Mouse (Mus musculus) intestine, embryonic 16.5 days (tissue): ENCODE measurements around the gene Sptbn1. TPM values are rescaled to one million over a fixed set of nuclear protein-coding genes. Genes with fewer than 3 reads are reported as not detected.
A peak's percentile ranks its signal among the peaks of the same experiment; 100 is the strongest.

Experiments used
- ATAC-seq: fragments of 200-750 bp; cut with Nextera tagmentation; 2 replicates; pipeline ENCODE4 v1.8.0; 2017; ENCODE audit warnings: moderate TSS enrichment, moderate library complexity
- H3K27ac ChIP-seq: fragments of 300-500 bp; sonication (generic); 2 replicates; pipeline ENCODE4 v1.5.1; 2014; ENCODE audit warnings: mild to moderate bottlenecking, low read length
- H3K27me3 ChIP-seq: fragments of 300-500 bp; sonication (generic); replicated peaks from 2 replicates; pipeline ENCODE4 v1.6.1; 2014; ENCODE audit warnings: low read length, control low read depth, mixed read lengths; ENCODE audit not compliant: control insufficient read depth, insufficient read depth
- H3K36me3 ChIP-seq: fragments of 300-500 bp; sonication (generic); 2 replicates; pipeline ENCODE4 v1.6.1; 2014; ENCODE audit warnings: low read length, control low read depth; ENCODE audit not compliant: control insufficient read depth, insufficient read depth
- H3K4me1 ChIP-seq: fragments of 300-500 bp; sonication (generic); 2 replicates; pipeline ENCODE4 v1.6.1; 2014; ENCODE audit warnings: low read length, control low read depth, mixed read lengths; ENCODE audit not compliant: control insufficient read depth, insufficient read depth
- H3K4me2 ChIP-seq: fragments of 300-500 bp; sonication (generic); 2 replicates; pipeline ENCODE4 v1.6.1; 2014; ENCODE audit warnings: low read depth, low read length, control low read depth
- H3K4me3 ChIP-seq: fragments of 300-500 bp; sonication (generic); 2 replicates; pipeline ENCODE4 v1.5.1; 2014; ENCODE audit warnings: mild to moderate bottlenecking, low read length
- H3K9ac ChIP-seq: fragments of 300-500 bp; sonication (generic); 2 replicates; pipeline ENCODE4 v1.6.1; 2014; ENCODE audit warnings: low read depth, low read length
- H3K9me3 ChIP-seq: fragments of 300-500 bp; sonication (generic); 2 replicates; pipeline ENCODE4 v1.6.1; 2016; ENCODE audit warnings: low read length, control low read depth; ENCODE audit not compliant: control insufficient read depth
- WGBS: fragments of 180-500 bp; shearing (Covaris S2); extraction: QIAGEN DNeasy Blood & Tissue Kit; methylation state at CpG from one replicate; pipeline ENCODE4 v1.1.7; 2014; 5-methylcytosine and 5-hydroxymethylcytosine counted together
- polyA plus RNA-seq: library from polyadenylated mRNA; unstranded; fragments of >200 nt; fragmentation: Nextera tagmentation; extraction: Ambion mirVana; gene quantifications from 2 replicates; pipeline ENCODE4 v1.2.1, GENCODE M21; 2015

Gene Sptbn1
- polyA plus RNA-seq, 1 experiment from 2014 or later, result 98.1 TPM

- H3K36me3 ChIP-seq, result no peaks in the 10 kb centered on the region
- no peak overlapping the region for H3K27ac ChIP-seq
- H3K9me3 ChIP-seq, result no peaks in the 10 kb centered on the region
- peaks cover 25% of the 10 kb centered on the region for H3K4me1 ChIP-seq
- WGBS, result 83% methylated on average over 2 of the region's 2 CpGs
- H3K27me3 ChIP-seq, result no peaks in the 10 kb centered on the region
- H3K4me2 ChIP-seq, result no peak overlapping the region
- ATAC-seq, result no peak
- H3K9ac ChIP-seq, result no peak overlapping the region
- no peak overlapping the region for H3K4me3 ChIP-seq
These were observed 41.2 kb downstream of the Sptbn1 start for GRCm38 (mm10) chr11:30226756-30227155.

DNA sequence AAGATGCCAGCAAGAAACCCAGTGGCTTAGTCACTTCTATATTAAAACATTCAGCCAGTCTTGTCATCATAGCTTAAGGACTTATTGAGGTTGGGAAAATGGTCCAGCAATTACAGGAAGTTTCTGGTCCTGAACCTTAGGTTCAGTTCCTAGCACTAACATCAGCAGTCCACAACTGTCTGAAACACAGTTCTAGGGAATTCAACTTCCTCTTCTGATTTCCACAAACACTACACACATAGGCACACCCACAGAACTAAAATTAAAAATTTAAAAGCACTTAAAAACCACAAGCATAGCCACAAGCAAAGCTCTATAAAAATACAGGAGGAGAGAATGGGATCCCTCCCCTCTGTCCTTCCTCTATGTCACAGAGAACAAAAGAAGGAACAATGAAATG, 43.4 kb downstream of the Sptbn1 start:
- Histone ChIP-seq H3K9me3 (no peaks in the 10 kb centered on the region), H3K4me2 (no peak overlapping the region)
- ATAC-seq, result no peak

GRCm38 (mm10) chr11:30222636-30223035, 45.3 kb downstream of the Sptbn1 start:
- peaks cover 9% of the 10 kb centered on the region; the same call in 1 of the 2 replicates for H3K4me1 ChIP-seq
- H3K9me3 ChIP-seq, result no peaks in the 10 kb centered on the region
- H3K4me2 ChIP-seq, result no peak overlapping the region
- 46% methylated on average over 2 of the region's 2 CpGs for WGBS
- H3K4me3 ChIP-seq, result no peak overlapping the region
- peak; percentile 88 for ATAC-seq
- no peaks in the 10 kb centered on the region for H3K27me3 ChIP-seq
- no peaks in the 10 kb centered on the region for H3K36me3 ChIP-seq
- H3K27ac ChIP-seq, result no peak overlapping the region
- no peak overlapping the region for H3K9ac ChIP-seq

More for the DNA sequence above, 43.4 kb downstream of the Sptbn1 start:
- Histone ChIP-seq H3K9ac (no peak overlapping the region), H3K27me3 (no peaks in the 10 kb centered on the region), H3K27ac (no peak overlapping the region), H3K4me1 (peaks cover 9% of the 10 kb centered on the region; the same call in 1 of the 2 replicates), H3K36me3 (no peaks in the 10 kb centered on the region), H3K4me3 (no peak overlapping the region)

DNA sequence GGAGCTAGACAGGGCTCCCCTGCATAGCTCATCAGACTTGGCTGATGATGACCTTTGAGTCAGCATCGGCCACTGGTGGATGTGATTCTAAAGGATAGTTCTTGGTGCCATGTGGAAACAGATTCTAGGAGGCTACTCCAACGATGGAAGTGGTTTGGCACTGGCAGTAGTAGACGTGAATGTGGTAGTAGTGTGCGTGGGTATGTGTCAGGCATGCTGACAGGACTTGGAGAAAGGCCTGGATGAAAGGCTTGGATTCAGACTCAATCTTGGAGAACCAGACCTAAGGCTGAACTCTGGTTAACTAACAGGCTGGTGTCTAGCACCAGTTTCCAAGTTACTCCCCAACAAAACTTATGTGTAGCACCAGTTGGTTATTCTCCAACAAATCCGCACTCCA, 46.9 kb downstream of the Sptbn1 start:
- Histone ChIP-seq H3K4me1 (peaks cover 4% of the 10 kb centered on the region; the same call in 1 of the 2 replicates), H3K27ac (no peak overlapping the region), H3K27me3 (no peaks in the 10 kb centered on the region), H3K4me3 (no peak overlapping the region), H3K4me2 (no peak overlapping the region), H3K36me3 (no peaks in the 10 kb centered on the region), H3K9me3 (no peaks in the 10 kb centered on the region), H3K9ac (no peak overlapping the region)
- no peak for ATAC-seq
- WGBS, result 88% methylated on average over 5 of the region's 5 CpGs

DNA sequence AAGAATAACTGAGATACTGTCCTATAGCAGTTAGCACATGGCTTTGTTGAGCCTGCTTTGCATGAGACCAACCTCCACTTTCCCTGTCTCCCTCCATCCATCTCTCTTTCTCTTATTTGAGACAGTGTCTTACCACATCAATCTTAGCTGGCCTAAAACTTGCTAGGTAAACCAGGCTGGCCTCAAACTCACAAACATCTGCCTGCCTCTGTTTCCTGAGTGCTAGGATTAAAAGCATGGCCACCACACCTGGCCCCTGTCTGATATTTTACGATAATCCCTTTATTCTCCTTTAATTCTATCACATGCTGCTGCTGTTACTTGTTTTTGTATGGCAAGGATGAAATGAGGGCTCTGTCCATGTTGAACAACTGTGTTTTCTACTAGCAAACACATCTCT, 49.6 kb downstream of the Sptbn1 start:
- no peak for ATAC-seq
- no peak overlapping the region for H3K4me3 ChIP-seq
- no peak overlapping the region for H3K9ac ChIP-seq
- H3K4me1 ChIP-seq, result peaks cover 4% of the 10 kb centered on the region; the same call in 1 of the 2 replicates
- WGBS, result 96% methylated on average over 1 of the region's 1 CpGs
- H3K27me3 ChIP-seq, result no peaks in the 10 kb centered on the region
- H3K9me3 ChIP-seq, result no peaks in the 10 kb centered on the region
- no peaks in the 10 kb centered on the region for H3K36me3 ChIP-seq
- no peak overlapping the region for H3K4me2 ChIP-seq
- H3K27ac ChIP-seq, result no peak overlapping the region

DNA sequence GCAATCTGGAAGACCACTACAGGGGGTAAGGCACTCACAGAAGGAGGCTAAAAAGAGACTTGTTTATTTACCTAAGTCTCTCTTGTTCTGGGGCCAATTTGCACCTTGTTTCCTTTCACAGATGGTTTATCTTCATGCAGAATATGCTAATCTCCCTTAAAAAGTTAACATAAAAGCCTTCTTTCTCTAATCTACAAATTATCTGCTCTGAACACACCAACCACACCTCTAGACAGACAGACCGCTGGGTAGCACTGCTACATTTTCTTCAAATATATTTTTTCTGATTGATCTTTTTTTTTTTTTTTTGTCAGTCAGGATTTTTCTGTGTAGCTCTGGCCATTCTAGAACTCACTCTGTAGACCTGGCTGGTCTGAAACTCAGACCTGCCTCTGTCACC, 50.5 kb downstream of the Sptbn1 start:
- H3K4me1 ChIP-seq, result peaks cover 8% of the 10 kb centered on the region
- no peaks in the 10 kb centered on the region for H3K9me3 ChIP-seq
- H3K9ac ChIP-seq, result no peak overlapping the region
- H3K27me3 ChIP-seq, result no peaks in the 10 kb centered on the region
- no peak overlapping the region for H3K4me3 ChIP-seq
- no peaks in the 10 kb centered on the region for H3K36me3 ChIP-seq
- no peak for ATAC-seq
- no peak overlapping the region for H3K27ac ChIP-seq
- no peak overlapping the region for H3K4me2 ChIP-seq
- WGBS, result 48% methylated on average over 1 of the region's 1 CpGs

DNA sequence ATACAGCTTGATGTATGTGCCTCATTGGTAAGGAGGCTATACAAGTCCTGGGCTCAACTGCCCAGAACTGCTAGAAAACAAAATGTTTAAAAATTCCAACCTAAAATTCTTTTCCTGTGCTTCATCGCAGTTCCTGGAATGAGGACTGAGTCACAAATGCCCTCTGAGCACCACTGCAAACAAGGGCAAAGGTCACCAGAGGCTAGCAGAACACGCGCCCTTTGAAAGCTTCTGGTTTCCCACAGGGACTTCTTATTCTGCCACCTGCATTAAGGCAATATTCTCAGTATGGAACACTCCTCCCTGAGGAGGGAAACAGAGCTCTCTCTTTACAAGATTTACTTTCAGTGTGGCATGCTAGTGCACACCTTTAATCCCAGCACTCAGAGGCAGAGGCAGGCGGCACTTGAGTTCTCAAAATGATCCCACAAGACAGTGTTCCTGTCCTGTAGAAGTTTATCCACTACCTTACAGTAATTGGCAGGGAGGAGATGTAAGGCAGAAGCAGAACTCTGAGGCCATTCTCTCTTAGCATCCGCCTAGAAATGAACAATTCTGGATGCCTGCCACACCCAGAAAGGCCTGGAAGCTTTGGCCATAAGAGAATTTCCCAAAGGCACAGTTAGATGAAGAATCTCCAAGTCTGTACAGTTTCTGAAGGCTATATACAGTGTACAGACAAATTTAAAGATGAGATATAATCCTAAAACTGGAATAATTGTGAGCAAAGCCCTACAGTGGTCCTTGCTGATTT, 56.1 kb downstream of the Sptbn1 start:
- Histone ChIP-seq H3K4me3 (no peak overlapping the region), H3K36me3 (no peaks in the 10 kb centered on the region), H3K27ac (peak overlapping the region; percentile 42), H3K4me2 (no peak overlapping the region), H3K4me1 (peaks cover 27% of the 10 kb centered on the region), H3K27me3 (no peaks in the 10 kb centered on the region), H3K9ac (no peak overlapping the region), H3K9me3 (no peaks in the 10 kb centered on the region)
- 37% methylated on average over 5 of the region's 5 CpGs for WGBS
- ATAC-seq, result peak; percentile 16; the same call in 1 of the 2 replicates

GRCm38 (mm10) chr11:30211141-30211540, 56.8 kb downstream of the Sptbn1 start:
- no peak overlapping the region for H3K4me2 ChIP-seq
- no peak overlapping the region for H3K9ac ChIP-seq
- no peak for ATAC-seq
- H3K4me1 ChIP-seq, result peaks cover 27% of the 10 kb centered on the region
- H3K4me3 ChIP-seq, result no peak overlapping the region
- no peaks in the 10 kb centered on the region for H3K27me3 ChIP-seq
- H3K9me3 ChIP-seq, result no peaks in the 10 kb centered on the region
- H3K36me3 ChIP-seq, result no peaks in the 10 kb centered on the region
- 54% methylated on average over 3 of the region's 3 CpGs for WGBS
- 0 out of 2 replicates have a peak overlapping the region, but pooled peaks have one; percentile 44 for H3K27ac ChIP-seq

DNA sequence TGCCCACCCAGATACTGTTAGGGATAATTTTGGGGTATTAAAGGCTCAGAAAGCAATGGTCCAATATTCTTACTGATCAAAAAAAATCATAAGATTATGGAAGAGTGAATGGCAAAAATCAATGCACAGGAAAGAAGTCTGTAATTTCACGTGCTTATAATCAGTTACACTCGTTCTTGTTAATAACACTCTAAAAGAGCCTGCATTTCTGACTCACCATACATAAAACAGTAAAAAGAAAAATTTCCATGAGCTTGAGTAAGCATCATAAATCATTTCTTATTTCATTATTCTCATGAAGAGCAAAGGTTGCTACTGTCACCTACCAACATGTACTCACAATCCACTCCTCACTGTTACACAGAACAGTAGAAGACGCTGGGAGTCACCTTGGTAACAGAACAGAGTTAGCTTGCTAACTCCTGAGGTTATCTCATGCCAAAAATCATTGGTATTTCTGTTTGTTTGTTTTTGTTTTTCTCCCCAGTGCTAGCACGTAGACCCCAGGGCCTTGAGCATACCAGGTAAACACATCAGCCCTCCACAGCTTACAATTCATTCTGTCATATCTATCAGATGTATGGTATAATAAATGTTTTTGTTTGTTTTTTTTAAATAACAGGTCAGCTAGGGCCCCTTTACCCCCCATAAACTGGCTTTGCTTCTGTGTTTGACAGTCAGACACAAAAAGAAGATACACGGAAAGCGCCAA, 57.7 kb downstream of the Sptbn1 start:
- Histone ChIP-seq H3K27ac (peak overlapping the region; percentile 47), H3K4me3 (no peak overlapping the region), H3K36me3 (no peaks in the 10 kb centered on the region), H3K9me3 (no peaks in the 10 kb centered on the region), H3K9ac (no peak overlapping the region), H3K4me2 (no peak overlapping the region), H3K27me3 (no peaks in the 10 kb centered on the region), H3K4me1 (peaks cover 30% of the 10 kb centered on the region)
- ATAC-seq, result peak; percentile 54
- 60% methylated on average over 6 of the region's 6 CpGs for WGBS
